Mouse (Mus musculus): ENCODE measurements around the gene Txn2. TPM values are rescaled to one million over a fixed set of nuclear protein-coding genes. Genes with fewer than 3 reads are reported as not detected.
"Not testable (repeated sequence)": the region's sequence is repeated elsewhere in the genome, so short reads cannot be mapped to it uniquely, and the experiment has no call there.

The Txn2 gene
- polyA plus RNA-seq, 1 experiment from 2014 or later, result 182 TPM

DNA sequence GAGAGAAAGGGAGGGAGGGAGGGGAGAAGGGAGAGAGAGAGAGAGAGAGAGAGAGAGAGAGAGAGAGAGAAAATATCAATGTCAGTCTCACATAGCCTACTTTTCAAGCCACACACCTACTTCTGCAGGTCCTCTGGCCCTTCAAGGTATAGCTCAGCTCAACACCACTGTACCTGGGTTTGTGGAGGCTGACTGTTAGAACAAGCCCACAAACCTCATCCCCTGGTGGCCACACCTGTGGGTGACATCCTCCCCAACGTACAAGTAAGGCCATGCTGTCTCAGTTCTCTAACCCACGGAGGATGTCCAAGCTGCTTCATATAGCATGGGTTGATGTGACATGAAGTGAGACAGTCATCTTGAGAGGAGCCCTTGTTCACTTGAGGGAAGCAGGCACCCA is 51.6 kb downstream of the Txn2 start:
- H3K4me2 ChIP-seq (ENCODE audit: low read depth, low read length), result no peak overlapping the region
- H3K36me3 ChIP-seq (ENCODE audit: control insufficient read depth, insufficient read depth, low read length), result no peaks in the 10 kb centered on the region
- H3K4me1 ChIP-seq (replicated peaks; ENCODE audit: control insufficient read depth, insufficient read depth, low read length), result peaks cover 15% of the 10 kb centered on the region
- H3K9me3 ChIP-seq (ENCODE audit: control insufficient read depth, low read length), result no peaks in the 10 kb centered on the region
- H3K4me3 ChIP-seq (ENCODE audit: low read length), result no peak overlapping the region
- WGBS, result 64% methylated on average over 2 of the region's 2 CpGs
- no peak for ATAC-seq (ENCODE audit: low read depth)
- no peaks in the 10 kb centered on the region for H3K27me3 ChIP-seq (ENCODE audit: control insufficient read depth, insufficient read depth, low read depth, low read length)
- no peak overlapping the region for H3K27ac ChIP-seq (ENCODE audit: low read length)
- no peak overlapping the region for H3K9ac ChIP-seq (ENCODE audit: low read length)

DNA sequence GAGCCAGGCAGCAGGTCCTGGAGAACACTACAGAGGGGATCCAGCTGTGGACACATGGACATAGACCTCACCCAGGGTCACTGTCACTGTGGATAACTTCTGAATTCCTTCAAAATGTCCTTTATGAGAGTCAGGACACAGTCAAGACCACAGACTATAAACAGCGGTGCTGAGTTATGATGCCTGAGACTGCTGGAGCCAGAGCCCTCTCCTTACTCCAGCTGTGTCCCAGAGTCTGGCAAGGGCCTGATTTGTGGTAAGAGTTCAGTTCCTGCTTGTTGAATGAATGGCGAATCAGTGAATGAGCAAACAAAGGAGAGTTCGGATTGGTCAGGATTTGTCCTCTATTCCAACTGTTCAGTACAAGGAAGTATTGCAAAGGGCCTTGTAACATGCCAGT is 52.1 kb downstream of the Txn2 start:
- Histone ChIP-seq H3K4me3 (ENCODE audit: low read length) (no peak overlapping the region), H3K4me1 (replicated peaks; ENCODE audit: control insufficient read depth, insufficient read depth, low read length) (peaks cover 11% of the 10 kb centered on the region; the same call in 1 of the 2 replicates), H3K27ac (ENCODE audit: low read length) (no peak overlapping the region), H3K9ac (ENCODE audit: low read length) (no peak overlapping the region), H3K27me3 (ENCODE audit: control insufficient read depth, insufficient read depth, low read depth, low read length) (no peaks in the 10 kb centered on the region), H3K9me3 (ENCODE audit: control insufficient read depth, low read length) (no peaks in the 10 kb centered on the region), H3K4me2 (ENCODE audit: low read depth, low read length) (no peak overlapping the region), H3K36me3 (ENCODE audit: control insufficient read depth, insufficient read depth, low read length) (no peaks in the 10 kb centered on the region)
- ATAC-seq (ENCODE audit: low read depth), result no peak
- 64% methylated on average over 3 of the region's 3 CpGs for WGBS

DNA sequence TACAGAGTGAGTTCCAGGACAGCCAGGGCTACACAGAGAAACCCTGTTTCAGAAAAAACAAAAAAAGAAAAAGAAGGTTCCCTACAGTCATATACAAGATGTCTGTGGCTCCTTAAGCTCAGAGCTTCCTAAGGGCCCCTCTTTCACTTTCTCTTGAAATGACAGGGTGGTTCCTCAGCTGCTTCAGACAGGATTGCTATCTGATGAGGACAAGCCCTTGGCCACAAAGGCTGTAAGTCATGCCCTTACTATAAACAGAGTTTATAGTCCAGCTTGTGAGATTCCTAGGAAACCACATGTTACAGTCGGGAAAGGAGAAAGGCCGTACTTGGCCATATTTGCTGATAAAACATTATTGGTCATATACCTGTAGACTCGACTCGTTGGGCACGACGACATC is 52.9 kb downstream of the Txn2 start:
- Histone ChIP-seq H3K9me3 (ENCODE audit: control insufficient read depth, low read length) (no peaks in the 10 kb centered on the region), H3K4me1 (replicated peaks; ENCODE audit: control insufficient read depth, insufficient read depth, low read length) (peaks cover 6% of the 10 kb centered on the region; the same call in 1 of the 2 replicates), H3K36me3 (ENCODE audit: control insufficient read depth, insufficient read depth, low read length) (no peaks in the 10 kb centered on the region), H3K9ac (ENCODE audit: low read length) (no peak overlapping the region), H3K4me3 (ENCODE audit: low read length) (no peak overlapping the region), H3K4me2 (ENCODE audit: low read depth, low read length) (no peak overlapping the region), H3K27me3 (ENCODE audit: control insufficient read depth, insufficient read depth, low read depth, low read length) (no peaks in the 10 kb centered on the region), H3K27ac (ENCODE audit: low read length) (no peak overlapping the region)
- ATAC-seq (ENCODE audit: low read depth), result no peak
- 78% methylated on average over 6 of the region's 6 CpGs for WGBS

DNA sequence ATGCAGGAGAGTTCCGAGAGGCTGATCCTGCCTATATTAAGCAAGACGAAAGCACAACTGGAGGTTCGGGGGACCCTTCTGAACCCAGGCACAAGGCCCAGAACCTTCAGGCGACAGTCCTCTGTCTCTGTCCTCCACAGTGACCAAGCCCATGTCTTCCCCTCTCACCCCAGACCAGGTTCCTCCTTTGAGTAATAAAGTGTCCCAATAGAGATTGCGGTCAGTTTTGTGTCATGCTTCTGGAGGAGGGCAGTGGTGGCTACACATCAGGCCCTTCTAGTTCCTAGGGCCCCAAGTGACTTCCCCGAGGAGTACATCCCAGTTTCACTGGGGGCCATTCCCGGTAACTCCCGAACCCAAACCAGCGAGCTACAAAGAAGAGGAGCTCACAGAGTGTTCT is 54.0 kb downstream of the Txn2 start:
- Histone ChIP-seq H3K4me3 (ENCODE audit: low read length) (no peak overlapping the region), H3K4me2 (ENCODE audit: low read depth, low read length) (no peak overlapping the region), H3K27me3 (ENCODE audit: control insufficient read depth, insufficient read depth, low read depth, low read length) (no peaks in the 10 kb centered on the region), H3K36me3 (ENCODE audit: control insufficient read depth, insufficient read depth, low read length) (no peaks in the 10 kb centered on the region), H3K9me3 (ENCODE audit: control insufficient read depth, low read length) (no peaks in the 10 kb centered on the region), H3K9ac (ENCODE audit: low read length) (no peak overlapping the region), H3K4me1 (replicated peaks; ENCODE audit: control insufficient read depth, insufficient read depth, low read length) (peaks cover 6% of the 10 kb centered on the region; the same call in 1 of the 2 replicates), H3K27ac (ENCODE audit: low read length) (no peak overlapping the region)
- WGBS, result 79% methylated on average over 9 of the region's 9 CpGs
- no peak for ATAC-seq (ENCODE audit: low read depth)

DNA sequence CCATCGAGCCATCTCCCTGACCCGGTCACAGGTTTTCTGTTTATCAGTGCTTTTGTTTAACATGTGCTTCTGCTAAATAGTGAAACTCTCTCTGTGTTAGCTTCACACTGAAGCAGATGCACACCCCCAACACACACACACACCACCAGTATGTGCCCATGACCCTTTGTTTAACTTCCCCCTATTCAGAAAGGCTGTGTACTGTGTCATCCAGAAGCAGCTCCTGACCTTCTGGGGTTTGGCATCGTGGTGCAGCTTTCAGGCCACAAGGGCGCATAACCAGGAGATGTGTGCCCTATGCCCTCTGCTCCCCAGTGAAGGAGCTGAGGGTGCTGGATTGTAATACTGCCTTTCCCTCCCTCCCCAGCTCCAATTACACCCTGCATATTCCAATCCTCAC is 54.5 kb downstream of the Txn2 start:
- H3K27me3 ChIP-seq (ENCODE audit: control insufficient read depth, insufficient read depth, low read depth, low read length), result no peaks in the 10 kb centered on the region
- no peak overlapping the region for H3K4me3 ChIP-seq (ENCODE audit: low read length)
- no peaks in the 10 kb centered on the region for H3K9me3 ChIP-seq (ENCODE audit: control insufficient read depth, low read length)
- no peaks in the 10 kb centered on the region for H3K36me3 ChIP-seq (ENCODE audit: control insufficient read depth, insufficient read depth, low read length)
- peaks cover 6% of the 10 kb centered on the region; the same call in 1 of the 2 replicates for H3K4me1 ChIP-seq (replicated peaks; ENCODE audit: control insufficient read depth, insufficient read depth, low read length)
- H3K9ac ChIP-seq (ENCODE audit: low read length), result no peak overlapping the region
- H3K27ac ChIP-seq (ENCODE audit: low read length), result no peak overlapping the region
- no peak for ATAC-seq (ENCODE audit: low read depth)
- WGBS, result 40% methylated on average over 4 of the region's 4 CpGs
- H3K4me2 ChIP-seq (ENCODE audit: low read depth, low read length), result no peak overlapping the region

DNA sequence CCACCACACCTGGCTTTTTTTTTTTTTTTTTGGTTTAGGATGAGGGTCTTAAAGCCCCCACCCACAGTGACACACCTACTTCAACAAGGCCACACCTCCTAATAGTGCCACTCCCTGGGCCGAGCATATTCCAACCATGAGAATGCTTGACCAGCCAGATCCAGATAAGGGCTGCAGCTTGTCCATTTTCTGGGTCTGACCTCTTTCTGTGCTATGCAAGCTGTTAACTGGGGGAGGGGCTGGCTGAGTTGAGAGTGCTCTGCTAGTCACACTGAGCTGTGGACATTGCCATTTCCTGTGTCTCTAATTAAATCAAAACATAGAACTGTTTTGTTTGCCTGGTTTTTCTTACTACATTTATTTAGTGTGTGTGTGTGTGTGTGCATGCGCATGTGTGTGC is 55.2 kb downstream of the Txn2 start:
- Histone ChIP-seq H3K4me3 (ENCODE audit: low read length) (no peak overlapping the region), H3K4me1 (replicated peaks; ENCODE audit: control insufficient read depth, insufficient read depth, low read length) (peaks cover 6% of the 10 kb centered on the region; the same call in 1 of the 2 replicates), H3K9ac (ENCODE audit: low read length) (no peak overlapping the region), H3K27me3 (ENCODE audit: control insufficient read depth, insufficient read depth, low read depth, low read length) (no peaks in the 10 kb centered on the region), H3K9me3 (ENCODE audit: control insufficient read depth, low read length) (no peaks in the 10 kb centered on the region), H3K27ac (ENCODE audit: low read length) (no peak overlapping the region), H3K36me3 (ENCODE audit: control insufficient read depth, insufficient read depth, low read length) (no peaks in the 10 kb centered on the region), H3K4me2 (ENCODE audit: low read depth, low read length) (no peak overlapping the region)
- WGBS, result 47% methylated on average over 2 of the region's 2 CpGs
- no peak for ATAC-seq (ENCODE audit: low read depth)

DNA sequence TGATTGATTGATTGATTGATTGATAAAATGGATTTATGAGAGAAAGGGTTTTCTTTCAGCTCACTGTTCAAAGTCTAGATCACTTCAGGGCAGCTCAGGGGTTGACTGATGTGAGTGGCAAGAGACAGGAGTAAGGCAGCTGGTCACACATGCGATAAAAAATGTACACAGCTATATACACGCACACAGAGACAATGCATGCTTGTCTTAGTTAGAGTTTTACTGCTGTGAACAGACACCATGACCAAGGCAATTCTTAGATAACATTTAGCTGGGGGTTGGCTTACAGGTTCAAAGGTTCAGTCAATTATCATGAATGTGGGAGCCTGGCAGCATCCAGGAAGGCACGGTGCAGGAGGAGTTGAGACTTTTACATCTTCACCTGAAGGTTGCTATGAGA is 55.8 kb downstream of the Txn2 start:
- 73% methylated on average over 3 of the region's 3 CpGs for WGBS
- H3K27ac ChIP-seq (ENCODE audit: low read length), result no peak overlapping the region
- no peaks in the 10 kb centered on the region for H3K36me3 ChIP-seq (ENCODE audit: control insufficient read depth, insufficient read depth, low read length)
- H3K4me3 ChIP-seq (ENCODE audit: low read length), result no peak overlapping the region
- H3K9me3 ChIP-seq (ENCODE audit: control insufficient read depth, low read length), result no peaks in the 10 kb centered on the region
- no peak overlapping the region for H3K4me2 ChIP-seq (ENCODE audit: low read depth, low read length)
- no peak for ATAC-seq (ENCODE audit: low read depth)
- H3K27me3 ChIP-seq (ENCODE audit: control insufficient read depth, insufficient read depth, low read depth, low read length), result no peaks in the 10 kb centered on the region
- H3K9ac ChIP-seq (ENCODE audit: low read length), result no peak overlapping the region
- peaks cover 6% of the 10 kb centered on the region; the same call in 1 of the 2 replicates for H3K4me1 ChIP-seq (replicated peaks; ENCODE audit: control insufficient read depth, insufficient read depth, low read length)

DNA sequence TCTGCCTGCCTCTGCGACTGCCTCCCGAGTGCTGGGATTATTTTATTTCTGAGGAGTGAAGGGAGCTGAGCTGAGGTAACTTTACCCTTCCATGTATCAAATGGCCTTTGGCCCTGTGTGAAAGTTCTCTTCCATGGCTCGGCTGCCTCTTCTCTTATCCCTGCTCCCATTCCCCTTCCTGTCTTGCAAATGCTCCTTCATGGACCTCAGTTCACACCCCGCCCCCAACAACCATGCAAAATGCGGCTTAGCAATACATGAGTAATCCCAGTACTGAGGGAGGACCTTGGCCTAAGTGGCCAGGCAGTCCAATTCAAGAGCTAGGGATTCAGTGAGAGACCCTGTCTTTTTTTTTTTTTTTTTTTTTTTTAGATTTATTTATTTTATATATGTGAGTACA is 60.5 kb downstream of the Txn2 start:
- Histone ChIP-seq H3K36me3 (ENCODE audit: control insufficient read depth, insufficient read depth, low read length) (no peaks in the 10 kb centered on the region), H3K27ac (ENCODE audit: low read length) (no peak overlapping the region), H3K27me3 (ENCODE audit: control insufficient read depth, insufficient read depth, low read depth, low read length) (no peaks in the 10 kb centered on the region), H3K9me3 (ENCODE audit: control insufficient read depth, low read length) (no peaks in the 10 kb centered on the region), H3K9ac (ENCODE audit: low read length) (no peak overlapping the region), H3K4me2 (ENCODE audit: low read depth, low read length) (no peak overlapping the region), H3K4me1 (replicated peaks; ENCODE audit: control insufficient read depth, insufficient read depth, low read length) (peaks cover 5% of the 10 kb centered on the region; the same call in 1 of the 2 replicates), H3K4me3 (ENCODE audit: low read length) (no peak overlapping the region)
- ATAC-seq (ENCODE audit: low read depth), result no peak
- WGBS, result 93% methylated on average over 5 of the region's 5 CpGs

DNA sequence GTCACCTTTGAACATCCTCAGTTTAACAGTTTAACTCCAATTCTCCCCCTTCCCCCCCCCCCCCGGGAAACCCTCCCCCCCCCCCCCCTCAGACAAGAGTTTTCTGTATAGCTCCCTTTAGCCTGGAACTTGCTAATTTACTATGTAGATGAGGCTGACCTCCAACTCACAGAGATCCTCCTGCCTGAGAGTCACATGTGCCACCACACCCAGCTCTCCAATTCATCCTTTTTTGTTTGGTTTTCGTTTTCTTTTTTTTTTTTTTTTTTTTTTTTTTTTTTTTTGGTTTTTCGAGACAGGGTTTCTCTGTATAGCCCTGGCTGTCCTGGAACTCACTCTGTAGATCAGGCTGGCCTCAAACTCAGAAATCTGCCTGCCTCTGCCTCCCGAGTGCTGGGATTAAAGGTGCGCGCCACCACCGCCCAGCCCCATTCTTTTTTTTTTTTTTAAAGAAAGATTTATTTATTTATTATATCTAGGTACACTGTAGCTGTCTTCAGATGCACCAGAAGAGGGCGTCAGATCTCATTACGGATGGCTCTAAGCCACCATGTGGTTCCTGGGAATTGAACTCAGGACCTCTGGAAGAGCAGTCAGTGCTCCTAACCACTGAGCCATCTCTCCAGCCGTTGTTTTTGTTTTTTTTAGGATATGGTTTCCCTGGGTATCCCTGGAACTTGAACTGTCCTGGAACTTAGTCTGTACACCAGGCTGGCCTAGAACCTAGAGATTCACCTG is 61.4 kb downstream of the Txn2 start:
- not testable (repeated sequence) for H3K9me3 ChIP-seq (ENCODE audit: control insufficient read depth, low read length); H3K4me3 ChIP-seq (ENCODE audit: low read length); H3K9ac ChIP-seq (ENCODE audit: low read length); H3K27ac ChIP-seq (ENCODE audit: low read length); H3K36me3 ChIP-seq (ENCODE audit: control insufficient read depth, insufficient read depth, low read length); H3K4me2 ChIP-seq (ENCODE audit: low read depth, low read length); H3K4me1 ChIP-seq (replicated peaks; ENCODE audit: control insufficient read depth, insufficient read depth, low read length); ATAC-seq (ENCODE audit: low read depth); H3K27me3 ChIP-seq (ENCODE audit: control insufficient read depth, insufficient read depth, low read depth, low read length)
- 91% methylated on average over 7 of the region's 10 CpGs for WGBS

Data from lung, embryonic 16.5 days (tissue).